Mouse (Mus musculus): ENCODE measurements at regions not wholly inside any gene's neighbourhood (a gene's known extent, or its start where the extent isn't known, plus 50 kb on each side); places are given as distances from the start of the nearest gene placed in this dataset.
A peak's percentile ranks its signal among the peaks of the same experiment; 100 is the strongest.

GRCm38 (mm10) chr19:25980308-25980707, 308.1 kb downstream of the Dmrt2 start:
- Histone ChIP-seq H3K36me3 (ENCODE audit: control insufficient read depth, insufficient read depth, low read length, poor library complexity, severe bottlenecking) (no peaks in the 10 kb centered on the region), H3K9ac (ENCODE audit: insufficient read depth, low read depth, low read length, poor library complexity, severe bottlenecking) (no peak overlapping the region), H3K27ac (ENCODE audit: insufficient read depth, low read depth, low read length, poor library complexity, severe bottlenecking) (no peak overlapping the region), H3K4me1 (ENCODE audit: control insufficient read depth in 2 of 2, insufficient read depth in 2 of 2, low read length in 2 of 2, poor library complexity in 1 of 2) (no peaks in the 10 kb centered on the region), H3K9me3 (ENCODE audit: control insufficient read depth, insufficient read depth, low read depth, low read length) (no peaks in the 10 kb centered on the region), H3K4me3 (ENCODE audit: insufficient read depth in 1 of 2, low read depth in 1 of 2, low read length in 2 of 2, poor library complexity in 1 of 2, severe bottlenecking in 1 of 2) (no peak overlapping the region)
- in situ Hi-C loops (cut with MboI; ENCODE audit: low sequenced_read_pairs in 2 of 2, unreplicated experiment in 2 of 2): no loop called here
- TF ChIP-seq MAFK (IDR thresholded peaks at IDR 0.05; ENCODE audit: insufficient read depth, low read depth, low read length) (no peak), HCFC1 (IDR thresholded peaks at IDR 0.05; ENCODE audit: borderline replicate concordance, insufficient read depth, low read length) (no peak), CHD2 (IDR thresholded peaks at IDR 0.05; ENCODE audit: low read depth, low read length) (no peak), ZC3H11A (IDR thresholded peaks at IDR 0.05; ENCODE audit: borderline replicate concordance, low read depth, low read length) (no peak), ZNF384 (IDR thresholded peaks at IDR 0.05; ENCODE audit: low read depth, low read length) (no peak)
- DNase-seq (ENCODE audit: low read depth, low spot score): no peak

GRCm38 (mm10) chr19:26014620-26015180, 342.5 kb downstream of the Dmrt2 start:
- no peaks in the 10 kb centered on the region for H3K36me3 ChIP-seq (ENCODE audit: control insufficient read depth, insufficient read depth, low read length, poor library complexity, severe bottlenecking)
- in situ Hi-C loops (cut with MboI; ENCODE audit: low sequenced_read_pairs in 2 of 2, unreplicated experiment in 2 of 2): no loop called here
- H3K4me1 ChIP-seq (ENCODE audit: control insufficient read depth in 2 of 2, insufficient read depth in 2 of 2, low read length in 2 of 2, poor library complexity in 1 of 2): no peaks in the 10 kb centered on the region
- H3K4me3 ChIP-seq (ENCODE audit: insufficient read depth in 1 of 2, low read depth in 1 of 2, low read length in 2 of 2, poor library complexity in 1 of 2, severe bottlenecking in 1 of 2): no peak overlapping the region
- H3K27ac ChIP-seq (ENCODE audit: insufficient read depth, low read depth, low read length, poor library complexity, severe bottlenecking): no peak overlapping the region
- TF ChIP-seq CHD2 (IDR thresholded peaks at IDR 0.05; ENCODE audit: low read depth, low read length) (no peak), HCFC1 (IDR thresholded peaks at IDR 0.05; ENCODE audit: borderline replicate concordance, insufficient read depth, low read length) (no peak), ZNF384 (IDR thresholded peaks at IDR 0.05; ENCODE audit: low read depth, low read length) (no peak), MAFK (IDR thresholded peaks at IDR 0.05; ENCODE audit: insufficient read depth, low read depth, low read length) (no peak), ZC3H11A (IDR thresholded peaks at IDR 0.05; ENCODE audit: borderline replicate concordance, low read depth, low read length) (no peak)
- no peak overlapping the region for H3K9ac ChIP-seq (ENCODE audit: insufficient read depth, low read depth, low read length, poor library complexity, severe bottlenecking)
- no peak for DNase-seq (ENCODE audit: low read depth, low spot score)
- no peaks in the 10 kb centered on the region for H3K9me3 ChIP-seq (ENCODE audit: control insufficient read depth, insufficient read depth, low read depth, low read length)

- in situ Hi-C loops (cut with MboI; ENCODE audit: low sequenced_read_pairs in 2 of 2, unreplicated experiment in 2 of 2): no loop called here
- H3K4me1 ChIP-seq (ENCODE audit: control insufficient read depth in 2 of 2, insufficient read depth in 2 of 2, low read length in 2 of 2, poor library complexity in 1 of 2): no peaks in the 10 kb centered on the region
- no peak for DNase-seq (ENCODE audit: low read depth, low spot score)
- no peak overlapping the region for H3K9ac ChIP-seq (ENCODE audit: insufficient read depth, low read depth, low read length, poor library complexity, severe bottlenecking)
- no peak overlapping the region for H3K27ac ChIP-seq (ENCODE audit: insufficient read depth, low read depth, low read length, poor library complexity, severe bottlenecking)
- H3K36me3 ChIP-seq (ENCODE audit: control insufficient read depth, insufficient read depth, low read length, poor library complexity, severe bottlenecking): no peaks in the 10 kb centered on the region
- H3K4me3 ChIP-seq (ENCODE audit: insufficient read depth in 1 of 2, low read depth in 1 of 2, low read length in 2 of 2, poor library complexity in 1 of 2, severe bottlenecking in 1 of 2): no peak overlapping the region
- TF ChIP-seq ZC3H11A (IDR thresholded peaks at IDR 0.05; ENCODE audit: borderline replicate concordance, low read depth, low read length) (no peak), HCFC1 (IDR thresholded peaks at IDR 0.05; ENCODE audit: borderline replicate concordance, insufficient read depth, low read length) (no peak), CHD2 (IDR thresholded peaks at IDR 0.05; ENCODE audit: low read depth, low read length) (no peak), ZNF384 (IDR thresholded peaks at IDR 0.05; ENCODE audit: low read depth, low read length) (no peak), MAFK (IDR thresholded peaks at IDR 0.05; ENCODE audit: insufficient read depth, low read depth, low read length) (no peak)
- no peaks in the 10 kb centered on the region for H3K9me3 ChIP-seq (ENCODE audit: control insufficient read depth, insufficient read depth, low read depth, low read length)
Observed at GRCm38 (mm10) chr19:26021141-26021540, 348.9 kb downstream of the Dmrt2 start.

- Histone ChIP-seq H3K9ac (ENCODE audit: insufficient read depth, low read depth, low read length, poor library complexity, severe bottlenecking) (no peak overlapping the region), H3K27ac (ENCODE audit: insufficient read depth, low read depth, low read length, poor library complexity, severe bottlenecking) (no peak overlapping the region), H3K36me3 (ENCODE audit: control insufficient read depth, insufficient read depth, low read length, poor library complexity, severe bottlenecking) (no peaks in the 10 kb centered on the region), H3K4me1 (ENCODE audit: control insufficient read depth in 2 of 2, insufficient read depth in 2 of 2, low read length in 2 of 2, poor library complexity in 1 of 2) (no peaks in the 10 kb centered on the region), H3K4me3 (ENCODE audit: insufficient read depth in 1 of 2, low read depth in 1 of 2, low read length in 2 of 2, poor library complexity in 1 of 2, severe bottlenecking in 1 of 2) (no peak overlapping the region), H3K9me3 (ENCODE audit: control insufficient read depth, insufficient read depth, low read depth, low read length) (no peaks in the 10 kb centered on the region)
- no peak for TF ChIP-seq ZC3H11A (IDR thresholded peaks at IDR 0.05; ENCODE audit: borderline replicate concordance, low read depth, low read length)
- no peak for TF ChIP-seq MAFK (IDR thresholded peaks at IDR 0.05; ENCODE audit: insufficient read depth, low read depth, low read length)
- TF ChIP-seq ZNF384 (IDR thresholded peaks at IDR 0.05; ENCODE audit: low read depth, low read length): no peak
- no peak for TF ChIP-seq CHD2 (IDR thresholded peaks at IDR 0.05; ENCODE audit: low read depth, low read length)
- TF ChIP-seq HCFC1 (IDR thresholded peaks at IDR 0.05; ENCODE audit: borderline replicate concordance, insufficient read depth, low read length): no peak
- in situ Hi-C loops (cut with MboI; ENCODE audit: low sequenced_read_pairs in 2 of 2, unreplicated experiment in 2 of 2): no loop called here
- no peak for DNase-seq (ENCODE audit: low read depth, low spot score)
Observed at GRCm38 (mm10) chr19:26026103-26026502, 353.9 kb downstream of the Dmrt2 start.

- in situ Hi-C loops (cut with MboI; ENCODE audit: low sequenced_read_pairs in 2 of 2, unreplicated experiment in 2 of 2): no loop called here
- no peaks in the 10 kb centered on the region for H3K36me3 ChIP-seq (ENCODE audit: control insufficient read depth, insufficient read depth, low read length, poor library complexity, severe bottlenecking)
- H3K4me1 ChIP-seq (ENCODE audit: control insufficient read depth in 2 of 2, insufficient read depth in 2 of 2, low read length in 2 of 2, poor library complexity in 1 of 2): no peaks in the 10 kb centered on the region
- DNase-seq (ENCODE audit: low read depth, low spot score): peak; percentile 22
- no peak overlapping the region for H3K9ac ChIP-seq (ENCODE audit: insufficient read depth, low read depth, low read length, poor library complexity, severe bottlenecking)
- H3K4me3 ChIP-seq (ENCODE audit: insufficient read depth in 1 of 2, low read depth in 1 of 2, low read length in 2 of 2, poor library complexity in 1 of 2, severe bottlenecking in 1 of 2): no peak overlapping the region
- no peak overlapping the region for H3K27ac ChIP-seq (ENCODE audit: insufficient read depth, low read depth, low read length, poor library complexity, severe bottlenecking)
- no peak for TF ChIP-seq MAFK (IDR thresholded peaks at IDR 0.05; ENCODE audit: insufficient read depth, low read depth, low read length)
- no peak for TF ChIP-seq ZNF384 (IDR thresholded peaks at IDR 0.05; ENCODE audit: low read depth, low read length)
- TF ChIP-seq HCFC1 (IDR thresholded peaks at IDR 0.05; ENCODE audit: borderline replicate concordance, insufficient read depth, low read length): no peak
- TF ChIP-seq ZC3H11A (IDR thresholded peaks at IDR 0.05; ENCODE audit: borderline replicate concordance, low read depth, low read length): 0 out of 2 replicates have a peak, but pooled peaks have one; percentile 36
- no peaks in the 10 kb centered on the region for H3K9me3 ChIP-seq (ENCODE audit: control insufficient read depth, insufficient read depth, low read depth, low read length)
Observed at GRCm38 (mm10) chr19:26037270-26037669, 365.1 kb downstream of the Dmrt2 start.
